Mouse (Mus musculus) ES-Bruce4 (cell line): ENCODE data around the gene Smox. TPM values are rescaled to one million over a fixed set of nuclear protein-coding genes. Genes with fewer than 3 reads are reported as not detected.
A peak's percentile ranks its signal among the peaks of the same experiment; 100 is the strongest.

Source experiments
- H3K27ac ChIP-seq: 2 replicates; pipeline ENCODE4 v1.5.1; 2012; ENCODE audit warnings: low read length, inconsistent platforms; ENCODE audit not compliant: insufficient read depth
- H3K27me3 ChIP-seq: 2 replicates; pipeline ENCODE4 v1.6.1; 2012; ENCODE audit warnings: mild to moderate bottlenecking, low read length, inconsistent platforms; ENCODE audit not compliant: control insufficient read depth, poor library complexity, insufficient read depth, severe bottlenecking
- H3K36me3 ChIP-seq: 2 replicates; pipeline ENCODE4 v1.6.1; 2012; ENCODE audit warnings: inconsistent platforms, mild to moderate bottlenecking, low read length, moderate library complexity; ENCODE audit not compliant: control insufficient read depth, poor library complexity, insufficient read depth, severe bottlenecking
- H3K4me1 ChIP-seq: one replicate; pipeline ENCODE4 v1.8.1; 2011; ENCODE audit warnings: low read length; ENCODE audit not compliant: control insufficient read depth, insufficient read depth
- H3K4me3 ChIP-seq: 2 replicates; pipeline ENCODE4 v1.5.1; 2011; ENCODE audit warnings: low read depth, mild to moderate bottlenecking, low read length
- H3K9ac ChIP-seq: 2 replicates; pipeline ENCODE4 v1.6.1; 2012; ENCODE audit warnings: low read depth, mild to moderate bottlenecking, inconsistent platforms; ENCODE audit not compliant: poor library complexity, severe bottlenecking
- H3K9me3 ChIP-seq: replicated peaks from 2 replicates; pipeline ENCODE4 v1.6.1; 2012; ENCODE audit warnings: mild to moderate bottlenecking, low read length, inconsistent platforms; ENCODE audit not compliant: control insufficient read depth, poor library complexity, insufficient read depth, severe bottlenecking
- CTCF ChIP-seq: IDR thresholded peaks from one replicate; pipeline ENCODE4 v1.8.1; 2011; ENCODE audit warnings: low read depth, low read length
- EP300 ChIP-seq: IDR thresholded peaks from 2 replicates; pipeline ENCODE4 v1.6.1; 2011; ENCODE audit warnings: low read depth, low read length; ENCODE audit not compliant: insufficient read depth
- POLR2A ChIP-seq: IDR thresholded peaks from one replicate; pipeline ENCODE4 v1.8.1; 2011; ENCODE audit warnings: low read length; ENCODE audit not compliant: insufficient read depth
- polyA plus RNA-seq: library from polyadenylated mRNA; stranded (reverse); fragments of >200 nt; gene quantifications from 2 replicates; pipeline ENCODE4 v1.2.4, GENCODE M21; 2011; ENCODE audit warnings: low read depth; ENCODE audit not compliant: missing spikeins, insufficient read depth, insufficient read length

Gene Smox
- polyA plus RNA-seq, 1 experiment: 18.2 TPM

DNA sequence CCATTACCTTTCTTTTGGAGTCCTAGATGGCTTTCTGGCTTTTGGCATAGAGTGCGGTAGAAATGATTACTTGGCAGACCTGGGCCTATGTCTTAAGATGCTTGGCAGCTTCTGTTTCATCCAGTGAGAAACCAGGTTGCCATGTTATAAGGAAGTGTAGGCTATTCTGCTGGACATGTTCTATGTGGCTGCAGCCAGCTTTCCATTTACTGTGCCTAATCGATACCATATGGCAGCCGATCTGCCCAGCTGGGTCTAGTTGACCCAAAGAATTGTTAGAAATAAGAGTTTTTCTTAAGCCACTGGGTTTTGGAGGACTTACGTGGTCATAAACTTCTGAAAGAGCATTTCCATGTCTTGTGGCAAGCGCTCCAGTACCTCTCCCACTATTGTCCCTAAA, 4.0 kb upstream of the Smox start:
- H3K4me1 ChIP-seq: no peaks in the 10 kb centered on the region
- H3K36me3 ChIP-seq: no peaks in the 10 kb centered on the region
- no peaks in the 10 kb centered on the region for H3K9me3 ChIP-seq
- H3K4me3 ChIP-seq: no peak overlapping the region
- no peak overlapping the region for H3K9ac ChIP-seq
- H3K27ac ChIP-seq: no peak overlapping the region
- H3K27me3 ChIP-seq: no peaks in the 10 kb centered on the region
- no peak for TF ChIP-seq EP300
- no peak for TF ChIP-seq CTCF
- TF ChIP-seq POLR2A: no peak

DNA sequence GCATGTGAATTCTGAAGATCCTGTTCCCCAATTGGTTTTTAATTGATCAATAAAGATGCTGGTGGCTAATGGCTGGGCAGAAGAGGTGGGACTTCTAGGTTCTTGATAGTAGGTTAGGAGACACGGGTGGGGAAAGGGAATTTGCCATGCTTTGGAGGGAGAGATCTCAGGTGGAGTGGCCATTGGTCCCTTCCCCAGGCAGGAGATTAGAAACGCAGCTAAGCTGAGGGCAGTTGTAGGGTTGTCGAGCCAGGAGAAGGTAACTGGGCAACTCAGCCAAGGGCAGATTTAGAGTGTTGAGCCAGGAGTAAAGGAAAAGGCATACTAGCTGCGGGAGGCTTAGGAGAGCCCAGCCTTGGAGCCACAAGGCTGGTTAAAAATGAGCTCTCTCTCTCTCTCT, 3.0 kb upstream of the Smox start:
- Histone ChIP-seq H3K27me3 (no peaks in the 10 kb centered on the region), H3K4me3 (no peak overlapping the region), H3K36me3 (no peaks in the 10 kb centered on the region), H3K9me3 (no peaks in the 10 kb centered on the region), H3K9ac (no peak overlapping the region), H3K27ac (no peak overlapping the region), H3K4me1 (peaks cover 3% of the 10 kb centered on the region)
- TF ChIP-seq POLR2A (no peak), CTCF (no peak), EP300 (no peak)

- Histone ChIP-seq H3K4me1 (peaks cover 3% of the 10 kb centered on the region), H3K9me3 (no peaks in the 10 kb centered on the region), H3K9ac (no peak overlapping the region), H3K27me3 (no peaks in the 10 kb centered on the region), H3K27ac (no peak overlapping the region), H3K4me3 (no peak overlapping the region), H3K36me3 (no peaks in the 10 kb centered on the region)
- TF ChIP-seq POLR2A (no peak), EP300 (no peak), CTCF (peak; percentile 5)
Observed at GRCm38 (mm10) chr2:131488870-131489269, 2.4 kb upstream of the Smox start.

DNA sequence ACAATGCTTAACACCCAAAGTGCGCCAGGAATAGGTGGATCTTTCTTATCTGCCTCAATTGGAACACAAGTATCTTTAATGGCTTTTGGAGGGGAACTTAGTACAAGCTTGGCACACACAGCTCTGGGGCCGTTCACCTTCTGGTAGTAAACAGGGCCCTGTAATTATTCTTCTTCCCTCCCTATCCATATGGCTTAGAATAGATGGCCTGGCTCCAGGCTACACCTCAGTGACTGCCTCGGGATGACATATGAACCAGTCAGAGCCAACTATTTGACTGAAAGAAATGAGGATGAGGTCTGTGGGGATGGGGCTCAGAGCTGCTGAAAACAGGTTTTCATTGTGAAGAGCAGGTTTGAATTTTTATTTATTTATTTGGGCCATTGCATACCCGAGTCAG, 1.7 kb upstream of the Smox start:
- H3K4me3 ChIP-seq: no peak overlapping the region
- no peaks in the 10 kb centered on the region for H3K27me3 ChIP-seq
- H3K36me3 ChIP-seq: no peaks in the 10 kb centered on the region
- no peak overlapping the region for H3K27ac ChIP-seq
- no peak overlapping the region for H3K9ac ChIP-seq
- no peaks in the 10 kb centered on the region for H3K9me3 ChIP-seq
- peaks cover 3% of the 10 kb centered on the region for H3K4me1 ChIP-seq
- no peak for TF ChIP-seq EP300
- no peak for TF ChIP-seq POLR2A
- no peak for TF ChIP-seq CTCF

- peak overlapping the region; percentile 94 for H3K9ac ChIP-seq
- H3K36me3 ChIP-seq: no peaks in the 10 kb centered on the region
- TF ChIP-seq CTCF (no peak), EP300 (0 out of 2 replicates have a peak, but pooled peaks have one; percentile 38)
- H3K4me3 ChIP-seq: peak overlapping the region; percentile 76
- no peaks in the 10 kb centered on the region for H3K27me3 ChIP-seq
- peaks cover 7% of the 10 kb centered on the region for H3K4me1 ChIP-seq
- no peak overlapping the region for H3K27ac ChIP-seq
- no peaks in the 10 kb centered on the region for H3K9me3 ChIP-seq
Observed at GRCm38 (mm10) chr2:131491707-131492595, 655 bp downstream of the Smox start.

GRCm38 (mm10) chr2:131492596-131493139, 1.4 kb downstream of the Smox start:
- Histone ChIP-seq H3K4me3 (peak overlapping the region; percentile 72), H3K4me1 (peaks cover 7% of the 10 kb centered on the region), H3K9me3 (no peaks in the 10 kb centered on the region), H3K27me3 (no peaks in the 10 kb centered on the region), H3K36me3 (no peaks in the 10 kb centered on the region), H3K9ac (peak overlapping the region; percentile 94), H3K27ac (no peak overlapping the region)
- 0 out of 2 replicates have a peak, but pooled peaks have one; percentile 8 for TF ChIP-seq EP300
- no peak for TF ChIP-seq CTCF
